Mouse (Mus musculus): ENCODE measurements around the gene Eefsec.

The Eefsec gene

GRCm38 (mm10) chr6:88412604-88413003, 33.7 kb downstream of the Eefsec start:
- DNase-seq, result no peak

- DNase-seq, result no peak
Observed at GRCm38 (mm10) chr6:88409492-88409891, 36.8 kb downstream of the Eefsec start.

GRCm38 (mm10) chr6:88400451-88400850, 45.9 kb downstream of the Eefsec start:
- no peak for DNase-seq

GRCm38 (mm10) chr6:88397985-88398384, 48.4 kb downstream of the Eefsec start:
- DNase-seq, result peak; percentile 62

- no peak for DNase-seq
Observed at GRCm38 (mm10) chr6:88388946-88389345, 57.4 kb downstream of the Eefsec start.

GRCm38 (mm10) chr6:88387836-88388724, 58.3 kb downstream of the Eefsec start:
- no peak for DNase-seq

GRCm38 (mm10) chr6:88384420-88385053, 61.8 kb downstream of the Eefsec start:
- DNase-seq, result no peak

DNA sequence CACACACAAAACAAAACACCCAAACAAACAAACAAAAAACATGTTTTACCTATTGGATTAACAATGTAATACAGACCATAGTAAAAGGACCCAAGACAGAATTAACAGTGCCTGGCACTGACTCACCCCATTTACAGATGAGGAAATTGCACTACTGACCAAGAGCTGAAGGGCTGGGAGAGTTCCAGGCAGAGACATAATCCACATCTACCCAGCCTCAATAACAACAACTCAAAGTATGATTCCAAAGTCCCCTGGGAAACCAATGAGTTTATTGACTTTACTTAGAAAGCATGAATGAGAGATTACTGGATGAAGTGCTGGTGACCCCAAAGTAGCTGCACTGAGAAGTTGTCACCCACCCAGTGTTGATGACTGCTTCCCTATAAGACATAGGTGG, 62.6 kb downstream of the Eefsec start:
- DNase-seq, result no peak

DNA sequence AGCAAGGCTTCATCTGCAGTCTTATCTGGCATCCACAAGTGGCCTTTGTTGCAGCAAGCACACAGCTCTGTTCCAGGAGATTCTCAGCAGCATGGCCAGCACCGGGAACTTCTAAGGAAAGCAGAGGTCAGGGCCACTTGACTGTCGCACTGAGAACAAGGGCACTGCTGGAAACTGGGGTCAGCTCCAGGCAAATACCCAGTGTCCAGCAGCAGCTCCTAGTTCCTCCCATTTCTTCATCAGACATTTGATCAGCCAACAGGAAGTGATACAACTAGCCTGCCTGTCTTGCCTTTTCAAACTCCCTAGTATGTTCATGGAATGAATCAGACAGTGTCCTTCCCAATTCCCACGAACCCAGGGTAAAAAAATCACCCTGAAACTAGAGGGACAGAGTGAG, 66.6 kb downstream of the Eefsec start:
- DNase-seq, result no peak

DNA sequence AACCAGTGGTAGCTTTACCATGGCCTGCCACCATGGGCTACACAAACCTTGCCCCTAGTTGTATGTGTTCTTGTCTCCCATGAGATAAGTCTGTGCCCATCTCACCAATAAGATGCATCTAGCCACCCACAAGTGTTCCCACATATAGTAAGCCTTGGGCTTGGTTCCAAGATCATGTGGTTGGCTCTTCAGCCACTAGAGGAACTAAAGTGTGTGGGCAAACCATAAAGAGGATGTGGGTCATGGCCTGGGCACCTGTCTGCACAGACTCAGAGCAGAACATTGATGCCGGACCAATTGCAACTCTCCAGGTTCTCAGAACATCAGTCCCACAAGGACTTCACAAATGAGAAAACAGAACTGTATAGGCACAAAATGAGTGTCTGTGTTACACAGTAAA, 67.5 kb downstream of the Eefsec start:
- no peak for DNase-seq

DNA sequence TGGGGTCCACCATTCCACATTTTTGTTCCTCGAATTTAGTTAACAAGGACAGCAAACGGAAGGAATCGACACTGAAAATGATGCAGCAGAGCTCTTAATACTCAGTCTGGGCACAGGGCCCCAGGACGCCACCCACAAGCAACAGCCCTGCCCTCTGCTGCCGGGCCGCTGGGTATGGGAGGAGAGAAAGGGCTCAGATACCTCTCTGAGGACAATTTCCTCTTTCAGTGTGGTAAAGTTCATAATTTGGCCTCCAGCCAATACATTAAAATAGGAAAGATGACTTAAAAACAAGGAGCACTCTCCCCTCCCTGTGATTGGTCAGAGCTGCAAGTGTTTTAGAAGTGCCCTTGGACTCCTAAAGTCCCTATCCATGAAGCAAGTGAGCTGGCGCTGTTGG, 72.1 kb downstream of the Eefsec start:
- DNase-seq, result no peak

GRCm38 (mm10) chr6:88369851-88370635, 76.3 kb downstream of the Eefsec start:
- DNase-seq, result no peak

GRCm38 (mm10) chr6:88363475-88364012, 82.8 kb downstream of the Eefsec start:
- no peak for DNase-seq

- DNase-seq, result no peak
Observed at GRCm38 (mm10) chr6:88361096-88361495, 85.2 kb downstream of the Eefsec start.

- no peak for DNase-seq
Observed at GRCm38 (mm10) chr6:88358210-88358609, 88.1 kb downstream of the Eefsec start.

- no peak for DNase-seq
Observed at GRCm38 (mm10) chr6:88355866-88356265, 90.5 kb downstream of the Eefsec start.

GRCm38 (mm10) chr6:88352541-88352940, 93.8 kb downstream of the Eefsec start:
- no peak for DNase-seq

GRCm38 (mm10) chr6:88346776-88347175, 99.6 kb downstream of the Eefsec start:
- DNase-seq, result no peak

GRCm38 (mm10) chr6:88345311-88345710, 101.0 kb downstream of the Eefsec start:
- DNase-seq, result no peak

DNA sequence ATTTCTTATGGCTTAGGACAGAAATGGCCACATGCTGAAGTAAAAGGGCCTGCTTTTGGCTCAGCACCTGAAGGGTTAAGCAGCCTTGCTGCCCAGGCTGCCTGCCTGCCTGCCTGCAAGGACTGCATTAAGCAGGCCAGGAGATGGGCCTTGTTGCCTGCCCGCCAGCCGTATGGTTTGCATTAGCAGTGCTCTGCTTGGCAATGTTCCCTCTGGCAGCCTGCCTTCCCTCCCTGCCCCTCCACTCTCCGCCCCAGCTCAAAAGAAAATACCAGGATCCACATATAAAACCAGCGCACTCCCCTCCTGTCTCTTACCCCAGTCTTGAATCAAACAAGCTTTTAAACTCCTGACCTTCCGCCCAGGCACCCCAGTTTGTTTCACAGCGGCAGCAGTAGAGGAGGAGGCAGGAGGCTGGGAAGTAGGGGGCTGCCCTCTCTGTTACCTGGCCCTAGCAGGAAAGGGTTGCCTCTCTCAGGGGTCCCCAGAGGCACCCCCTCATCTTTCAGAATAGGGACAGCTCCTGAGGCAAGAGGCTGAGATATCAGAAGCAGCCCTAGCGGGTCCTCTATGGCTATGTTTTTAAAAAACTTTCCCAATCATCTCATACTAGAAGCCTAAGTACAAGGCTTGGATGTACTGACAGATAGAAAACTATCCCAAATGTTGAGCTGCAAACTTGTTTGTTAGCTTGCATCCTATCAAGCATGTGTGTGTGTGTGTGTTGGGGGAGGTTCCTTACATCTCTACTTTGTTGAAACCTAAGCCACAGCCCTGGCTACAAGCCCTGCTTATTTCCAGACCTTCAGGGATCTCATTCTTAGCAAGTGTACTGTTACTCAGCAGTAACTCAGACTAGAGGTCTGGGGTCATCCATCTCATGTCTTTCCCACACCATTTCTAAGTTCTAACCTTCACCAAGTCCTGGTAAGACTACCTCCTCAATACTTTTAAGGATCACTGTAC, 102.6 kb downstream of the Eefsec start:
- DNase-seq, result no peak

DNA sequence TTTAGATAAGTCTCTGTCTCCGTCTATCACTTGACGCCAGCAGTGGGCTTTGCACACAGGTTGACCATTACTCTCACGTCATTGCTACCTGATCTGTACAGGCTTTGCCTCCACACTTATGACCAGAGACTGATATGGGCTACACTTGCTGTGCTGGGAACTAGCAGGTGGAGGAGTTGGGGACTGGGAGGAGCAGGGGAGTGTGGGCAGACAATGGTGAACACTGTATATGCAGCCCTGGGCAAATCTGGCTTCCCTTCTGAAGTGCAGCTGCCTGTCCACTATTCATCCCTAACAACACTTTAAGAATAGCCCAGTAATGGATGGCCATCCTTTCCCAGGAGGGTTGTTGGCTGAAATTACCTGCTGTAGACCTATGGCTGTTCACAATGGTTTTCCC, 103.4 kb downstream of the Eefsec start:
- DNase-seq, result no peak

DNA sequence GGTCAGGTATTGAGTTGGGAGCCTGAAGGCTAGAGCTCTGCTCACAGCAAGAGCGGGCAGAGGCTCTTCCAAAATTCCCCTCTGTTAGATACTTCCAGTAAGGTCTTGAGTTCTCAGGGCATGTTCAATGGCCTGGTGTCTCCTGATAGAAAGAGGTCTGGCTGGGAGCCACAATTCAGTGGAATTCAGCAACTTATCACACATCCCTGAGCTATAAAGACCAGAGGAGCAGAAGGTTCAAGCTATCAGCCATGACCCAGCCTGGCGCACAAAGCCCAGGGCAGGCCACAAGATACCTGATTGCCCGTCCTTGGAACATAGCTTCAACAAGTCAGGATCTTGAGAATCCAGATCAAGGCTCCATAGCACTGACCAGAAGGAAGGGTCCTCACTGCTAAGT, 105.2 kb downstream of the Eefsec start:
- no peak for DNase-seq
